Mouse (Mus musculus) stomach, embryonic 16.5 days (tissue): ENCODE data around the gene Cers3. TPM values are rescaled to one million over a fixed set of nuclear protein-coding genes. Genes with fewer than 3 reads are reported as not detected.

Experiments used
- ATAC-seq: fragments of 200-750 bp; cut with Nextera tagmentation; 2 replicates; pipeline ENCODE4 v1.8.0; 2017; ENCODE audit warnings: moderate number of reproducible peaks, moderate TSS enrichment; ENCODE audit not compliant: insufficient read depth, low FRiP score
- H3K27ac ChIP-seq: fragments of 300-500 bp; sonication (generic); 2 replicates; pipeline ENCODE4 v1.5.1; 2014; ENCODE audit warnings: low read length
- H3K27me3 ChIP-seq: fragments of 300-500 bp; sonication (generic); 2 replicates; pipeline ENCODE4 v1.6.1; 2014; ENCODE audit warnings: low read length, control low read depth, mixed read lengths; ENCODE audit not compliant: control insufficient read depth, insufficient read depth
- H3K36me3 ChIP-seq: fragments of 300-500 bp; sonication (generic); 2 replicates; pipeline ENCODE4 v1.6.1; 2014; ENCODE audit warnings: low read length; ENCODE audit not compliant: control insufficient read depth, insufficient read depth
- H3K4me1 ChIP-seq: fragments of 300-500 bp; sonication (generic); 2 replicates; pipeline ENCODE4 v1.6.1; 2014; ENCODE audit warnings: low read length, control low read depth, mixed read lengths; ENCODE audit not compliant: control insufficient read depth, insufficient read depth
- H3K4me2 ChIP-seq: fragments of 300-500 bp; sonication (generic); 2 replicates; pipeline ENCODE4 v1.6.1; 2014; ENCODE audit warnings: low read depth, low read length, mixed read lengths
- H3K4me3 ChIP-seq: fragments of 300-500 bp; sonication (generic); replicated peaks from 2 replicates; pipeline ENCODE4 v1.5.1; 2014; ENCODE audit warnings: mild to moderate bottlenecking, low read length
- H3K9ac ChIP-seq: fragments of 300-500 bp; sonication (generic); 2 replicates; pipeline ENCODE4 v1.6.1; 2014; ENCODE audit warnings: low read length
- H3K9me3 ChIP-seq: fragments of 300-500 bp; sonication (generic); replicated peaks from 2 replicates; pipeline ENCODE4 v1.6.1; 2016; ENCODE audit warnings: low read length, control low read depth; ENCODE audit not compliant: control insufficient read depth
- WGBS: fragments of 180-500 bp; shearing (Covaris S2); extraction: QIAGEN DNeasy Blood & Tissue Kit; methylation state at CpG from one replicate; pipeline ENCODE4 v1.1.7; 2014; 5-methylcytosine and 5-hydroxymethylcytosine counted together
- polyA plus RNA-seq: library from polyadenylated mRNA; unstranded; fragments of >200 nt; fragmentation: Nextera tagmentation; extraction: Ambion mirVana; gene quantifications from 2 replicates; pipeline ENCODE4 v1.2.1, GENCODE M21; 2015

Gene Cers3
- polyA plus RNA-seq, 1 experiment from 2014 or later = 19.4 TPM

- no peak for ATAC-seq
- Histone ChIP-seq H3K4me3 (no peak overlapping the region), H3K4me1 (no peaks in the 10 kb centered on the region), H3K36me3 (no peaks in the 10 kb centered on the region), H3K4me2 (no peak overlapping the region), H3K27ac (no peak overlapping the region), H3K27me3 (no peaks in the 10 kb centered on the region), H3K9ac (no peak overlapping the region), H3K9me3 (no peaks in the 10 kb centered on the region)
- WGBS = 94% methylated on average over 11 of the region's 11 CpGs
These were observed 9.4 kb upstream of the Cers3 start for GRCm38 (mm10) chr7:66733882-66734281.

GRCm38 (mm10) chr7:66734466-66734865, 8.8 kb upstream of the Cers3 start:
- Histone ChIP-seq H3K27ac (no peak overlapping the region), H3K9ac (no peak overlapping the region), H3K4me2 (no peak overlapping the region), H3K4me1 (no peaks in the 10 kb centered on the region), H3K4me3 (no peak overlapping the region), H3K27me3 (no peaks in the 10 kb centered on the region), H3K36me3 (no peaks in the 10 kb centered on the region), H3K9me3 (no peaks in the 10 kb centered on the region)
- no peak for ATAC-seq
- WGBS = 94% methylated on average over 4 of the region's 4 CpGs

GRCm38 (mm10) chr7:66734993-66735392, 8.3 kb upstream of the Cers3 start:
- WGBS = 70% methylated on average over 6 of the region's 6 CpGs
- Histone ChIP-seq H3K9me3 (no peaks in the 10 kb centered on the region), H3K4me1 (no peaks in the 10 kb centered on the region), H3K4me3 (no peak overlapping the region), H3K36me3 (no peaks in the 10 kb centered on the region), H3K9ac (no peak overlapping the region), H3K27me3 (no peaks in the 10 kb centered on the region), H3K4me2 (no peak overlapping the region), H3K27ac (no peak overlapping the region)
- ATAC-seq = no peak

- Histone ChIP-seq H3K4me3 (no peak overlapping the region), H3K4me1 (no peaks in the 10 kb centered on the region), H3K9ac (no peak overlapping the region), H3K27ac (no peak overlapping the region), H3K9me3 (no peaks in the 10 kb centered on the region), H3K27me3 (no peaks in the 10 kb centered on the region), H3K36me3 (no peaks in the 10 kb centered on the region), H3K4me2 (no peak overlapping the region)
- whole genome bisulfite sequencing = 74% methylated on average over 4 of the region's 4 CpGs
- no peak for ATAC-seq
These were observed 5.9 kb upstream of the Cers3 start for GRCm38 (mm10) chr7:66737418-66737817.

GRCm38 (mm10) chr7:66741008-66741407, 2.3 kb upstream of the Cers3 start:
- no peak overlapping the region for H3K9ac ChIP-seq
- H3K4me1 ChIP-seq = no peaks in the 10 kb centered on the region
- no peaks in the 10 kb centered on the region for H3K27me3 ChIP-seq
- H3K4me3 ChIP-seq = no peak overlapping the region
- H3K4me2 ChIP-seq = no peak overlapping the region
- no peak overlapping the region for H3K27ac ChIP-seq
- no peak for ATAC-seq
- no peaks in the 10 kb centered on the region for H3K36me3 ChIP-seq
- WGBS = 86% methylated on average over 5 of the region's 5 CpGs
- H3K9me3 ChIP-seq = no peaks in the 10 kb centered on the region

- 81% methylated on average over 8 of the region's 8 CpGs for WGBS
- ATAC-seq = no peak
- no peak overlapping the region for H3K9ac ChIP-seq
These were observed 1.9 kb upstream of the Cers3 start for GRCm38 (mm10) chr7:66741412-66741811.

GRCm38 (mm10) chr7:66746972-66747371, 3.7 kb downstream of the Cers3 start:
- Histone ChIP-seq H3K9ac (no peak overlapping the region), H3K4me2 (no peak overlapping the region), H3K27ac (no peak overlapping the region; the same call in 1 of the 2 replicates), H3K27me3 (no peaks in the 10 kb centered on the region), H3K36me3 (no peaks in the 10 kb centered on the region), H3K4me1 (peaks cover 3% of the 10 kb centered on the region; the same call in 1 of the 2 replicates), H3K9me3 (no peaks in the 10 kb centered on the region), H3K4me3 (no peak overlapping the region)
- ATAC-seq = no peak
- WGBS = 66% methylated on average over 7 of the region's 7 CpGs

More at GRCm38 (mm10) chr7:66741412-66741811, 1.9 kb upstream of the Cers3 start:
- Histone ChIP-seq H3K4me1 (no peaks in the 10 kb centered on the region), H3K36me3 (no peaks in the 10 kb centered on the region), H3K4me3 (no peak overlapping the region), H3K27me3 (no peaks in the 10 kb centered on the region), H3K27ac (no peak overlapping the region), H3K4me2 (no peak overlapping the region), H3K9me3 (no peaks in the 10 kb centered on the region)

- H3K9ac ChIP-seq = no peak overlapping the region
- H3K4me1 ChIP-seq = peaks cover 3% of the 10 kb centered on the region; the same call in 1 of the 2 replicates
- 55% methylated on average over 1 of the region's 1 CpGs for WGBS
- no peak overlapping the region for H3K4me2 ChIP-seq
- H3K27me3 ChIP-seq = no peaks in the 10 kb centered on the region
- no peaks in the 10 kb centered on the region for H3K36me3 ChIP-seq
- no peak overlapping the region for H3K27ac ChIP-seq
- H3K4me3 ChIP-seq = no peak overlapping the region
- no peak for ATAC-seq
- no peaks in the 10 kb centered on the region for H3K9me3 ChIP-seq
These were observed 6.7 kb downstream of the Cers3 start for GRCm38 (mm10) chr7:66749998-66750397.

GRCm38 (mm10) chr7:66753816-66754215, 10.5 kb downstream of the Cers3 start:
- ATAC-seq = no peak
- peak overlapping the region; percentile 29; the same call in 1 of the 2 replicates for H3K27ac ChIP-seq
- H3K9ac ChIP-seq = no peak overlapping the region
- no peaks in the 10 kb centered on the region for H3K27me3 ChIP-seq
- H3K4me3 ChIP-seq = no peak overlapping the region
- no peaks in the 10 kb centered on the region for H3K4me1 ChIP-seq
- no peak overlapping the region for H3K4me2 ChIP-seq
- 75% methylated on average over 8 of the region's 8 CpGs for whole genome bisulfite sequencing
- H3K9me3 ChIP-seq = no peaks in the 10 kb centered on the region
- H3K36me3 ChIP-seq = no peaks in the 10 kb centered on the region

- no peak; the same call in 1 of the 2 replicates for ATAC-seq
- Histone ChIP-seq H3K27me3 (no peaks in the 10 kb centered on the region), H3K4me2 (no peak overlapping the region), H3K27ac (no peak overlapping the region), H3K9ac (no peak overlapping the region), H3K9me3 (no peaks in the 10 kb centered on the region), H3K36me3 (no peaks in the 10 kb centered on the region), H3K4me3 (no peak overlapping the region), H3K4me1 (no peaks in the 10 kb centered on the region)
- 72% methylated on average over 7 of the region's 7 CpGs for WGBS
These were observed 12.3 kb downstream of the Cers3 start for GRCm38 (mm10) chr7:66755611-66756010.
